15 mouse cellular contexts compared by ENCODE assay signal in genomic region chr16:58474875-58475274, GRCm38 (mm10). TPM values are rescaled to one million over a fixed set of nuclear protein-coding genes. Genes with fewer than 3 reads are reported as not detected.
DNase-seq lines count a peak whose midpoint lies in the region; ATAC-seq and TF ChIP-seq lines count a peak whose summit lies in the region.
"Had no signal": no experiment of that assay in that cellular context is flagged by ENCODE, and none has a peak within 500 bp of the region (broad histone marks: within the 10 kb centered on the region; RNA-seq: fewer than 3 reads in every experiment).

No protein-coding gene starts in this region.

- no peaks in the 10 kb centered on the region for H3K27me3 ChIP-seq in hindbrain, postnatal 0 days (ENCODE audit: insufficient read depth, low read length)
- H3K27me3 ChIP-seq in hindbrain, embryonic 11.5 days (ENCODE audit: control insufficient read depth, insufficient read depth, low read length) = no peaks in the 10 kb centered on the region
- H3K27me3 ChIP-seq in lung, embryonic 16.5 days (ENCODE audit: control insufficient read depth, insufficient read depth, low read depth, low read length) = no peaks in the 10 kb centered on the region
- no peaks in the 10 kb centered on the region for H3K27me3 ChIP-seq in stomach, embryonic 15.5 days (replicated peaks)
- H3K27me3 ChIP-seq: midbrain, embryonic 15.5 days; neural tube, embryonic 12.5 days; Patski had no signal

- no peak overlapping the region for H3K4me3 ChIP-seq in hindbrain, postnatal 0 days (ENCODE audit: low read length)
- H3K4me3 ChIP-seq in hindbrain, embryonic 11.5 days (ENCODE audit: low read depth, low read length) = no peak overlapping the region
- H3K4me3 ChIP-seq in lung, embryonic 16.5 days (ENCODE audit: low read length) = no peak overlapping the region
- no peak overlapping the region for H3K4me3 ChIP-seq in stomach, embryonic 15.5 days (replicated peaks)
- H3K4me3 ChIP-seq: erythroblast, embryonic 14.5 days; midbrain, embryonic 15.5 days; neural tube, embryonic 12.5 days had no signal

- H3K4me2 ChIP-seq in hindbrain, postnatal 0 days (ENCODE audit: low read depth, low read length) = no peak overlapping the region
- no peak overlapping the region for H3K4me2 ChIP-seq in hindbrain, embryonic 11.5 days (replicated peaks; ENCODE audit: low read depth, low read length)
- no peak overlapping the region for H3K4me2 ChIP-seq in lung, embryonic 16.5 days (ENCODE audit: low read depth, low read length)
- H3K4me2 ChIP-seq in stomach, embryonic 15.5 days = no peak overlapping the region
- H3K4me2 ChIP-seq: midbrain, embryonic 15.5 days; neural tube, embryonic 12.5 days had no signal

- 53% methylated on average over 3 of the region's 3 CpGs for WGBS in hindbrain, postnatal 0 days
- WGBS in hindbrain, embryonic 11.5 days = 59% methylated on average over 3 of the region's 3 CpGs
- WGBS in lung, embryonic 16.5 days = 69% methylated on average over 3 of the region's 3 CpGs
- WGBS in stomach, embryonic 15.5 days = 73% methylated on average over 3 of the region's 3 CpGs

- TF ChIP-seq CTCF in hindbrain, postnatal 0 days (IDR thresholded peaks at IDR 0.05; ENCODE audit: low read depth) = no peak

- H3K9ac ChIP-seq in hindbrain, postnatal 0 days (replicated peaks; ENCODE audit: low read length) = no peak overlapping the region
- H3K9ac ChIP-seq in hindbrain, embryonic 11.5 days (ENCODE audit: low read depth, low read length) = no peak overlapping the region
- H3K9ac ChIP-seq in lung, embryonic 16.5 days (ENCODE audit: low read length) = no peak overlapping the region
- H3K9ac ChIP-seq in stomach, embryonic 15.5 days = no peak overlapping the region
- H3K9ac ChIP-seq: midbrain, embryonic 15.5 days; neural tube, embryonic 12.5 days had no signal

- H3K36me3 ChIP-seq in hindbrain, postnatal 0 days (ENCODE audit: insufficient read depth, low read length) = peaks cover 10% of the 10 kb centered on the region; the same call in 1 of the 2 replicates
- H3K36me3 ChIP-seq in hindbrain, embryonic 11.5 days (ENCODE audit: control insufficient read depth, insufficient read depth, low read length) = no peaks in the 10 kb centered on the region
- peaks cover 20% of the 10 kb centered on the region for H3K36me3 ChIP-seq in lung, embryonic 16.5 days (ENCODE audit: control insufficient read depth, insufficient read depth, low read length)
- peaks cover 14% of the 10 kb centered on the region; the same call in 1 of the 2 replicates for H3K36me3 ChIP-seq in stomach, embryonic 15.5 days
- H3K36me3 ChIP-seq: midbrain, embryonic 15.5 days had no signal

- no peaks in the 10 kb centered on the region for H3K9me3 ChIP-seq in hindbrain, postnatal 0 days (ENCODE audit: low read length)
- H3K9me3 ChIP-seq in hindbrain, embryonic 11.5 days (ENCODE audit: control insufficient read depth, low read length) = no peaks in the 10 kb centered on the region
- peaks cover 9% of the 10 kb centered on the region for H3K9me3 ChIP-seq in lung, embryonic 16.5 days (ENCODE audit: control insufficient read depth, low read length)
- H3K9me3 ChIP-seq in stomach, embryonic 15.5 days = no peaks in the 10 kb centered on the region

- no peaks in the 10 kb centered on the region for H3K4me1 ChIP-seq in hindbrain, postnatal 0 days (ENCODE audit: insufficient read depth, low read length)
- no peaks in the 10 kb centered on the region for H3K4me1 ChIP-seq in hindbrain, embryonic 11.5 days (replicated peaks; ENCODE audit: control insufficient read depth, insufficient read depth, low read length)
- peaks cover 6% of the 10 kb centered on the region; the same call in 1 of the 2 replicates for H3K4me1 ChIP-seq in lung, embryonic 16.5 days (replicated peaks; ENCODE audit: control insufficient read depth, insufficient read depth, low read length)
- H3K4me1 ChIP-seq in stomach, embryonic 15.5 days = no peaks in the 10 kb centered on the region; the same call in 1 of the 2 replicates
- H3K4me1 ChIP-seq: midbrain, embryonic 15.5 days; neural tube, embryonic 12.5 days had no signal

- H3K27ac ChIP-seq in hindbrain, postnatal 0 days = no peak overlapping the region
- H3K27ac ChIP-seq in hindbrain, embryonic 11.5 days (ENCODE audit: low read depth, low read length) = no peak overlapping the region
- H3K27ac ChIP-seq in lung, embryonic 16.5 days (ENCODE audit: low read length) = peak overlapping the region; percentile 49; the same call in 1 of the 2 replicates
- 0 out of 2 replicates have a peak overlapping the region, but pooled peaks have one; percentile 6 for H3K27ac ChIP-seq in stomach, embryonic 15.5 days
- H3K27ac ChIP-seq: midbrain, embryonic 15.5 days; neural tube, embryonic 12.5 days had no signal

- ATAC-seq in cerebellum, adult (ENCODE audit: insufficient number of reproducible peaks, low FRiP score, low TSS enrichment) = 0 out of 2 replicates have a peak, but pooled peaks have one; percentile 31
- no peak for ATAC-seq in hindbrain, postnatal 0 days
- ATAC-seq in hindbrain, embryonic 11.5 days (ENCODE audit: low FRiP score) = no peak
- ATAC-seq in lung, embryonic 16.5 days (ENCODE audit: low read depth) = no peak
- no peak for ATAC-seq in stomach, embryonic 15.5 days (ENCODE audit: insufficient read depth, low FRiP score, low read depth)
- ATAC-seq: midbrain, embryonic 15.5 days; Patski had no signal

- DNase-seq in cerebellum, postnatal 14 days = no peak
- DNase-seq in hindbrain, postnatal 0 days (ENCODE audit: low spot score) = peak; percentile 4
- DNase-seq in hindbrain, embryonic 11.5 days (ENCODE audit: low spot score) = no peak
- DNase-seq in lung, postnatal 4 days = no peak
- no peak for DNase-seq in cerebellum, adult 9-11 months
- DNase-seq: cerebellum, adult 8-10 months; kidney, postnatal 4 days; lung, adult 2 months had no signal

RNA-seq across cellular contexts. Expression of gene St3gal6, which starts 49.2 kb away (rescaled TPM):
- 4.4 and 10.8 TPM in 2 replicates for total RNA-seq in hindbrain, postnatal 0 days (2014; rRNA removed)
- 18.5 and 20.5 TPM in 2 replicates for polyA plus RNA-seq in hindbrain, postnatal 0 days (2015; fragmentation: Nextera tagmentation; extraction: Ambion mirVana)
- polyA plus RNA-seq in hindbrain, embryonic 11.5 days (2014; fragmentation: Nextera tagmentation; extraction: Ambion mirVana) = 8.0 and 9.8 TPM in 2 replicates
- 33.7 and 34.7 TPM in 2 replicates for polyA plus RNA-seq in lung, embryonic 16.5 days (2015; fragmentation: Nextera tagmentation; extraction: Ambion mirVana)
- 14.6 and 15.7 TPM in 2 replicates for polyA plus RNA-seq in stomach, embryonic 15.5 days (2015; fragmentation: Nextera tagmentation; extraction: Ambion mirVana)

Comparison
In these comparisons a context has a peak if more than half of its experiments do, and no peak if none do; other contexts are left out.
1. H3K27ac ChIP-seq: peak in lung, embryonic 16.5 days (single experiment) and stomach, embryonic 15.5 days (single experiment); none in hindbrain, postnatal 0 days (single experiment) and hindbrain, embryonic 11.5 days (single experiment).